Mouse (Mus musculus) left cerebral cortex, postnatal 10 days (tissue): ENCODE data around the gene Rps6ka5. TPM values are rescaled to one million over a fixed set of nuclear protein-coding genes. Genes with fewer than 3 reads are reported as not detected.
A peak's percentile ranks its signal among the peaks of the same experiment; 100 is the strongest.

ENCODE experiments used
- DNase-seq, 2 experiments: peaks; one replicate each; pipeline ENCODE4 v3.0.0; 2021 to 2022; ENCODE audit warnings: low spot score in 2 of 2, mixed read lengths in 1 of 2; ENCODE audit errors: extremely low spot score in 1 of 2
- intact Hi-C: fragments of 180-260 bp; cut with DNase I; formaldehyde crosslinking; loops from one replicate; pipeline ENCODE4 v1.15.1; 2025
- total RNA-seq, 2 experiments: library from RNA; stranded (reverse); gene quantifications; 2 replicates each; pipeline ENCODE4 v1.2.3; 2021

Rps6ka5 gene
- total RNA-seq, 2 experiments from 2014 or later = 16.8 to 20.9 TPM

DNA sequence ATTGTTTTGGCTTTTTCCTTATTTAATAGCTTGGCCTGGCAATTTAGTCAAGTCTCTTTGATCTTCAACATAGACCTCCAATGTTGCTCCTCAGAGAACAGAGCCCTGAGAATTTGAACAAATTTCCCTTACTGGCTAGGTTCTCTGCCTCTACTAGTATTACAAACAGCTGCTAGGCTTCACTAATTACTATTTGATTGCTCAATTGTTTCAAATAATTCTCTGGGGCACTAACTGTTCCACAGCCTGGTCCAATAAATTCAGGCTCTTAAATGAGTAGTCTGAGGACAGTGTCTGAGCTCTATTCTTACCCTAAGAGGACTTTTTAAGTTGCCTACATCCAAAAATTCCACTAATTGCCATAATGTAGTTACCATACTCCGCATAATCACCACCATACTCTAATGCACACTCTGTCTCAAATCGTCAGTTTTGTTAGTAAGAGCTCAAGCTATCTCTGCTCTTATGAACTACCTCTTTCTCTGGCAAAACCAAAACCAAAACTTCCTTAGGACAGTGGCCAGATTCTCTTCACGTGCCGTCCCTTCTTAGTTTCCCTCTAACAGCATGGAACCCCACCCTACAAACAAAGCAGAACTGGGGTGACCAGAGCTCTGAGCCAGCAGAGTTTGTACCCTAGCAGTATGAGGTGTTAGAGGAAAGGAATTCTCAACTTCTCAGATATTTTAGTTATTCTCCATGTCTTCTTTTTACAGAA is 100.4 kb downstream of the Rps6ka5 start:
- intact Hi-C loops = no loop called here
- no peak for DNase-seq

DNA sequence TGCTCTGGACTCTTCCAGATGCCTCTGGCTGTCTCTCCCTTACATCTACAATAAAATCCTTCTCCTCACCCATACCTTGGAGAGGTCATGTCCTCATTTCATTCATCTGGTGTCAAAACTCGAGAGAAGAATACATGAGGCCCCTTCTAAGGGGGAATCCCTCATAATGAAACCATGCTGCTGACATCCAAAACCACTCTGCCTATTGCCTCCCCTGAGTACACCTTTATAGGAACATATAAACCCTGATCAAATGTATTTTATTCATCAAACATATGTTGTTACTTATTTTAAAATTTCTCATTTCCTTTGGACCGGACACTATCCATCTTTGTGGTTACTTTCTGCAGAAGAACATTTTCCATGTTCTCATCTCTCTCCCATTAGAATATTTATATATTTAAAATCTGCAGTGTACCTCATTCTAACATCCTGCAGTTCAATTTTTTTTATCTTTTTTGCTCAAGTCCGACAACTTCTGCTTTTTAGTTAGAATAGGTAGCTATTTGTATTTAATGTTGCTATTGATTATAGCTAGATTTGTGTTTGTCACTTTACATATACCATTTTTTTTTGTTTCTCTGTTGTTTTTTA is 101.8 kb downstream of the Rps6ka5 start:
- intact Hi-C loops = no loop called here
- no peak for DNase-seq

DNA sequence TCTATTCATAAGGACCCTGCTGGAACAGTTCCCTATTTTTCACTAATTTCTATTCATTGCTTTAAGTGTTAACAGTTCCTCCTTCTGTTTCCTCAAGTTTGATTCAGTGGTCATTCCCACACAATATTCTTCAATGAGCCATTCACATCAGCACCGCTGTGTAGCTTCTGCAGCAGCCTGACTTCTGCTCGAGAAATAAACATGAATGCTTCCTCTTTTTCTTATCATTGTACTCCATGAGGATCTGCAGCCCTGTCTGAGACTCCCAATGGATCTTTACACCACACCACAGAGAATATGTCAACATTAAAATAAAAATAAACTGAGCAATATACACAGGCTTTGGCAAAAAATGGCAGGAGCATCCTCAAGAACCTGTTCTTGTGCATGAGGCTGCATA is 111.5 kb downstream of the Rps6ka5 start:
- no peak for DNase-seq
- intact Hi-C loops = no loop called here

DNA sequence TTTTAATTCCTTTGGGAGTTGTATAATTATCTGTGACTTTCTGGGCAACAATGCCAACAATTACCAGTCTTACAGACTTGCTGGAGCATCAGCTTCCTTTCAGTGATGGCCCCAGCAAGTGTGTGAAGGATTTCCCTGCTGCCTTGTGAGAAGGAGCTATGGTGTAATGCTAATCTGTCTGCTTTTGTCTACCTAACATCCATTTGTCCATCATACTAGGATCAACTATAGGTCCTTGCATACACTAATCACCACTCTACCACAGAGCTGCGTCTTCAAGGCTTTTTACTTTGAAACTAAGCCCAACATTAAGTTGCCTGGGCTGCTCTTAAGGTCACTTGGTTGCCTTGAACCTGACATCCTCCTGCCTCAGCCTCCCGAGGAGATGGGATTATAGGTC is 112.9 kb downstream of the Rps6ka5 start:
- intact Hi-C loops = no loop called here
- DNase-seq = no peak

DNA sequence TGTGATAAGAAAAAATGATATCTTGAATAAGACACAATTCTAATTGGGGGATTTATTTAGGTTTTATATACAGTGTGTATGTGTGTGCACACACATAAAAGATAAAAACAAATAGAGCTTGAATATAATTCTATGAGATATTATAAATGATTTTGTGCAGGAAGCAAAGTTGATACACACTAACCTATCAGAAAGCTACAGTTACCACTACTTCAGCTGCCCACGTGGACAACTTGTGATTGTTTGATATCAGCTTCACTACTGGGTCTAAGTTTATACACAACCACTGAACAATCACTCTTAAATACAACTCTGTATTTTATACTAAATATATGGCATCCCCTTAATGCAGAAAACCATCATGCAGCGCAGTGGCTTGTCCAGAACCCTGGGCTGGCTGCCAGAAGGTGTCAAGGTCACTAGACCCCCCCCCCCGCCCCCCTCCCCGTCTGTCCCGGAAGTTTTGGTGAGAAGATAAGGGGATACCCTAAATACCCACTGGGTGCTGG is 113.5 kb downstream of the Rps6ka5 start:
- intact Hi-C loops = no loop called here
- no peak for DNase-seq

DNA sequence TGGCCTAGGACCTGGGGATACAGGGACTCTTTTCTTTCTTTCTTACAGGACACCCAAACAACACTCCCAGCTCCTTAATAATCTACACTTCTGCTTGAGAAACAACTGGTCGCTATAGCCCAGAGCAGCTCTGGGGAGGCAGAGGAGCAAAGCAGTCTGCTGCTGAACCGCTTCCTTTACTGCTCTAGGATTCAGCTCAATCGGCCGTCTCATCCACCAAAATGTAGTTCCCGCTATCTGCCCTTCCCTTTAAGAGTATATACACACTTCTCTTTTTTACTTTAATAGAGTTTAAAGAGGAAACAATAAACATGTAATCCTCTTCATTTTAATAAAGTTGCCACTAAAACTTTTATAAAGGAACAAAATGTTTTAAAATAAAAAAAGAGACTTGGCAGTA is 117.0 kb downstream of the Rps6ka5 start:
- no peak for DNase-seq
- intact Hi-C loops = no loop called here

DNA sequence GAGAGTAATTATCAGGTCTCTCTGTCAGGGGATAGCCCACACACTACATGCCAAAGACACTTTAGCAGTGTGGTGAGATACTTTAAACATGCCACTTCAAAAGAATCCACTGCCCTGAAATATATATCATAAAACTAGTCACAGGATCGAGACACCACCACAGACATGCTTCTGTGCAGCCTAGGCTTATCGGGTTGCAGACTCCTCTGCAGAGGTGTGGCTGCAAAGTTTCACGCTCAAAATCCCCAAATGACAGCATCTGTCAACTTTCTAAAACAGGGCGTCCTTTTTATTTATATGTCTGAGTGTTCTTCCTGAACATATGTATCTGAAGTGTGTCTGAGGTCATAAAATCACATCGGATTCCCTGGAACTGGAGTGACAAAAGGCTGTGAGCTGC is 117.7 kb downstream of the Rps6ka5 start:
- no peak for DNase-seq
- intact Hi-C loops = no loop called here

DNA sequence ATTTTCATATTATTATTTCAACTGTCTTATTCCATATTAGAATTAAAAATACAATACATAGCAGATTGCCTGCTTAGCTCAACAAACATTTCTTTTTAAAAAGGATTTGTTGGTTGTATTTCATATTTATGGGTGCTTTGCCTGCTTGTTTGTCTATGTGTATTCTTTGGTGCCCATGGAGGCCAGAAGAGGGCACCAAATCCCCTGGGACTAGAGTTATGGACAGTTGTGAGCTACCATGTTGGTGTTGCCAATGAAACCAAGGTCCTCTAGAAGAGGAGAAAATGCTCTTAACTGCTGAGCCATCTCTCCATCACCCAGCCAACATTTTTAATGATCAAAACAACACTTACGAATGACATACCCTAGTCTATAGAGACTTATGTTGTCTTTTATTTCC is 120.0 kb downstream of the Rps6ka5 start:
- no peak for DNase-seq
- intact Hi-C loops = no loop called here

DNA sequence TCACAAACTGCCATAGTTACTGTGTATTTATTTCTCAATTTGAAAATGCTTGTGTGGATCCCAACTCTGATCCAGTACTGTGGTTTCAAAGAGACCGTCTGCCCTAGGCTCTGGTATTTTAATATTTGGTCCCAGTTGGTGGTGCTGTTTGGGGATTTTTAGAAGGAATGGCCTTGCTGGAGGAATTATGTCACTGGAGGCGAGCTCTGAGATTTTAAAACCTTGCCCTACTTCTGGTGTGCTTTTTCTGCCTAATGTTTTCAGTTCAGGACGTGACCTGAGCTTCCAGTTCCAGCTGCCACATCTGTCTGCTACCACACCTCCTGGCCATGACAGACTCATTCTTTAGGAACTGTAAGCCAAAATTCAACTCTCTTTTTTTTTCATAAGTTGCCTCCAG is 121.2 kb downstream of the Rps6ka5 start:
- intact Hi-C loops = no loop called here

DNA sequence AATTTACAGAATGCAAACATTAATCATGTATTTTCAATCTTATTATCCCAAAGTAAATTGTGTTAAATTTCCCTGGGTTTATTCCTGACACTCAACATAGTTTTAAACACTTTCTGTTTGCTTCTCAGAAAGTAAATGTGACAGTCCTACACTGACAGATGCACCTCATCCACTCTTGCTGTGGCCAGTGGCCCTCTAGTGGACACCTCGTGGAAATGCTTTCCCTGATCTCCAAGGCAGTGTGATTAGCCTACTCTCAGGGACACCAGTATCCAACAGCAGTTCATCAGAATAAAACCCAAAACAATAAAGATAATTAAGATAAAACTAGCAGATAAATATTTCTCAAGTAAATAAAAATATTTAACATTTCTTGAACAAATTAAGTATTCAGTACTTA is 122.2 kb downstream of the Rps6ka5 start:
- intact Hi-C loops = no loop called here
- DNase-seq = peak; percentile 29 to 48

More for the DNA sequence above, 121.2 kb downstream of the Rps6ka5 start:
- no peak for DNase-seq

DNA sequence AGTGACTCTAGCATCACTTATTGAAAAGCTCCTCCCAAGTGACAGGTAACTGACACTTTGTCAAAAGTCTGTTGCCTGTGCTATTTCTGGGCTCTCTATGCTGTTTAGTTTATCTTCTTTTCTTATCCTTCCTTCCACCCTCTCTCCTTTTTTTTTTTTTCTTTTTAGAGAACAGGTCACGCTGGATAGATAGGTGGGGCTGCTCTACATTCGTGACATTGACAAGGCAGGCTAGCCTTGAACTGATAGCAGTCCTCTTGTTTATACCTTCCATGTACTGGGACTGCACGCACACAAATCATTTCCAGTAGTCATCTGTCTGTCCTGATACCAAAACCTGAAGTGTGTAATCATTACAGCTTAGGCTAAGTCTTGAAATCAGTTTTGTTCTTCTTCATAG is 132.1 kb downstream of the Rps6ka5 start:
- intact Hi-C loops = no loop called here
- no peak for DNase-seq

DNA sequence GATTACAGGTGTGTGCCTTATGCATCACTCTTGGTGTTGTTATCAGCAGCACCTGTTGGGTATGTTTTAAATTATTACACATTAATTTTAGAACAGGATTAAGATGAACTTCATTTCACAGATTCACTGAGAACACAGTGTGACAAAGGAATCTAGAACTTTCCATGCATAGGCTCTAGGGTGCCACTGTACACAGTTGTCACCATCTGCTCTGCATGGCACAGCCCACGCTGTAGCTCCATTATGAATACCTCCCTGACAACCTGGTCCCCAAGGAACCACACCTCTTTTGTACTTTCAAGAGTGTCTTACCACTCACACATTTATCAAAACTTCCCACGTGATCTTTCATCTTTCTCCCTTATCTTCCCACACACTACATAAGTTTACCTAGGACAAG is 140.2 kb downstream of the Rps6ka5 start:
- intact Hi-C loops = loop anchor here (10.0 kb wide), 1 partner anchor 338 kb away; no protein-coding TSS in a partner anchor
- no peak for DNase-seq

DNA sequence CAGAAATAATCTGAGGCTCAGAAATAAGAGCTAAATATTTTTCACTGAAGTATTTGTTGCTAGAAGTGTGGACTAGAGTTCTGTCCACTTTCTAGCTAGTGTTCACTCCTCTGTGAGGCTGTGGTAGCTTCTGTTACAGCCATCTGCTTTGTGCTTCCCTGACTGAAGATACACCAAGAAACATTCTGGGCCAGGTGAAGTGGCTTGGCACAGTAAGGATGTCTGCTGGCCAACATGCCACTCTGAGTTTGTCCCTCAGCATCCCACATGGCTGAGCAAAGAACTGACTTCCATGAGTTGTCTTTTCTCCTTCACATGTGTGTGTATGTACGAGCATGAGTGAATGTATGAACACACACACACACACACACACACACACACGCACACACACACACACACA is 147.6 kb downstream of the Rps6ka5 start:
- DNase-seq = no peak
- intact Hi-C loops = loop anchor here (2.0 to 10.0 kb wide), 3 partner anchors 214 to 374 kb away; no protein-coding TSS in a partner anchor

DNA sequence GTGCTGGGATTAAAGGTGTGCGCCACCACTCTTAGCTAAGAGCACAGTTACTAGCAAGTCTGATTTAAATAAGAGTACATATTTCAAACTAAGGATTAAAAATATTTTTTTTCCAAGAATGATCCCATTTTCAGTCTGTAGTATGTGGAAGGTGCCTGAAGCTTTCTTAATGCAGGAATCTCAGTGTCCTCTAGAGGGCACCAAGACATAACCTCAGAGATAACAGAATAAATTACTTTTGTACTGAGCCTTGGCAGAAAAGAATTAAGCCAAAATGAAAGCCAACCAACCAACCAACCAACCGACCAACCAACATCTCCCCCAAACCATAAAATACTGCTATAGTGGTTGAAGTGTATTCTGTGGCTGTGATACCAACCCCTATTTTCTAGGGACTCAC is 148.5 kb downstream of the Rps6ka5 start:
- peak in 1 of 2 experiments; percentile 62 for DNase-seq
- intact Hi-C loops = loop anchor here (2.0 to 10.0 kb wide), 3 partner anchors 213 to 373 kb away; no protein-coding TSS in a partner anchor

DNA sequence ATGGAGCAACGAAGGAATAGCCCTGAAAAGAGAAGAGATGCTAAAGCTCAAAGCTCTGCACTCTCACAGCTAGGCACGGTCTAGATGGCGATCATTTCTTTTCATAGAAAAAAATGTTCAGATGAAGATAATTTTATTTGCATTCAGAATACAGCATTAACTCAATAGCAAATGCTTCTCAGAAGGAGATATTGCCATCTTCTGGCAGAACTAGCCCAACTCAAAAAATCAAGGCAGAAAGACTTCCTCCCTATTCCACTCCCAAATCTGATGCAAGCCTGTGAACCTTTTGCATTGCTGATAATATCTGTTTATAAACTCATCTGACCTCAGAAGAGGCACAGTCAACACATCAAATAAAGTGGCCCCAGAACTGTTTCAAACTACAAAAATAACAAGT is 151.0 kb downstream of the Rps6ka5 start:
- intact Hi-C loops = loop anchor here (2.0 to 10.0 kb wide), 3 partner anchors 211 to 409 kb away; no protein-coding TSS in a partner anchor
- peak in 1 of 2 experiments; percentile 23 for DNase-seq

DNA sequence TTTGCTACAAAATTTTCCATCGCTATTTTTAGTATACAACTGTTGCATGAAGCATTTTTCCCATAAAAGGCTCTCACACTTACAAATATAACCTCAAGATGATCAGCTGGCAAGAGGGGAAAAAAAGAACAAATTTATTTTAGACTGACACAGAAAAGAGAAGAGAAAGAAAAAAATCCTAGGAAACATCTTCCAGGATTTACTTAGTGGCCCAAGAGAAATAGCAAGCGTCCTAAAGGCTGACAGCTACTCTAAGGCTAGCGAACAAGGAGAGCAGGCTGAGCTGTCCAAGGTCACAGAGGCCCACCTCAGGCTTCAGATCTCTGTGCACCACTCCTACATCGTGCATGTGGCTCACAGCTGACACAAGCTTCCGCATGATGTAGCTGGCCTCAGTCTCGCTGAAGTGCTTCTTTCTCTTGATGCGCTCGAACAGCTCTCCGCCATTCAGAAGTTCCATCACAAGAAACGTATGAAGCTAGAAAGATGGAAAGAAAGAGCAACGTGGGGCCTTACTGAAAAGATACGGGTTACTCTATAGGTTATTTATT is 156.2 kb downstream of the Rps6ka5 start:
- intact Hi-C loops = loop anchor here (10.0 kb wide), 2 partner anchors 206 to 366 kb away; no protein-coding TSS in a partner anchor
- DNase-seq = peak in 1 of 2 experiments; percentile 33

DNA sequence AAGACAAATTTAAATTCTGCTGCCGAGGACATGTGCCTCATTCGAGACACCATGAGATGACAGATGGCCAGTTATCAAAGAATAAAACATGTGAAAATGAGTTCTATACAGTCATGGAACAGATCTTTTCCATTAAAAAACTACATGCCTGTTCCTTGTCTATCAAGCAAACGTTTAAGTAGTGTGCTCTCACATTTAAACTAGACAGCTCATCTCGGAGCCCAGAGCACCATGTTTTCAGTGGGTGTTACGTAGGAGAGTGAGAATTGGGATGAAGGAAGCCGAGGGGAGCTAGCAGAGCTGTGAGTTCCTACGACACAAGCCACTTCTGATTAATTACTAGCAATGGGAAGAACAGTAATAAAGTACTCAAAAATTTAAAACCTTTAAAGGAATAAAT is 158.0 kb downstream of the Rps6ka5 start:
- DNase-seq = peak in 1 of 2 experiments; percentile 34

DNA sequence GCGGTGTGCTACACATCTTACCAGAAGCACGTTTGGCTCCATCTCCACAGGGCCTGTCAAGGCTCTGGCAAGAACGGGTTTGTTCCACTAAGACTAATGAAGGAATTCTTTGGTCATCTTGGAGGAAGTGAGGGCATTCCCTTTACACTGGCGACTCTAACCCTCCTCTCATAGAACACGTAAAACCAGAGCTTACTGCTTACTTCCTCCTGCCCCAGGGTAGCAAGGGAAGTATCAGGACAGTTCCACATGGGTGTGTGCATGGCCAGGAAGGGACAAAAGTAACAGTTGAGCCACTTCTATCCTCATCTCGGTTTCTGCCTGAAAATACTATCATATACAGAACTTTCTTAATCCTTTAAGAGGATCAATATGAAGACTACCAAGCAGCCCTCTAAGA is 158.7 kb downstream of the Rps6ka5 start:
- intact Hi-C loops = no loop called here
- DNase-seq = no peak

More for the DNA sequence above, 158.0 kb downstream of the Rps6ka5 start:
- intact Hi-C loops = no loop called here

DNA sequence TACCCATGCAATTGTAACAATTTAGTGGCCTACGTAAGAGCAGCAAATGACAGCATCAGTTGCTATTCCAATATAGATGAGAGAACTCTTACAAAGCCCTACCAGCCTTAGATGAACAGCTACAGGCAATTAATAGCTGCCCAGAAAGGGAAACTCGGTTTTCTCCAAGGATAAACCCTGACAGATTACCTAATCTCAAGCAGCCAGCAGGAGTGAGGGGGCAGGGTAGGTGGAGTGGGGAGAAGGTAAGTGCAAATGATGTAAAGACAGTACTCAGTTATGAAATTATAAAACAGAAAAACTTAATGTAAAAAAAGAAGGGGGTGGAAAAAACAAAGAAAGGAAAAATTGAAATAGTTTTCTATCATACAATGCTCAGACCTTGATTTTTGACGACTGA is 159.2 kb downstream of the Rps6ka5 start:
- no peak for DNase-seq
- intact Hi-C loops = no loop called here

DNA sequence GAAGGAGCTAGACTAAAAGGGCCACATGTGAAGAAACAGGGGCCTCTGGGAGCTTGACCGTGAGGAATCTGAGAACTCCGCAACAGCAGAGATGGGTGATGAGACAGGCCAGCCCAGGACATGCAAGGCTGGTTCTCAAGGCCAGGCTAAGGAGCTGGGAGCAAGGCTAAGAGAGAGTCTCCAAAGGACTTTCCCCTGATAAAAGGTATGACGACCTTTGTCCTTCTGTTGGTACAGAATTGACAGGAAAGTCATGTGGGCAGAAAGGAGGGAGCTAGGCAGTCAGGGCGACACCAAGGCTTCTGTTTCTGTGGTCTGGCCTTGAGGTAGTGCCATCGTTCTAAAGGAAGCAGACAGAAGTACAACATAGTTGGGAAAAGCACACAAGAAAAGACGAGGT is 173.1 kb downstream of the Rps6ka5 start:
- intact Hi-C loops = no loop called here
- no peak for DNase-seq
